Mouse (Mus musculus) spleen, adult 2 months (tissue): ENCODE data around the gene Ankrd63.

Experiments used
- CTCF ChIP-seq: fragments of 200-500 bp; IDR thresholded peaks from 2 replicates; pipeline ENCODE4 v1.5.1; 2011; ENCODE audit warnings: mild to moderate bottlenecking, inconsistent platforms; ENCODE audit not compliant: insufficient read depth, insufficient read length, insufficient replicate concordance; ENCODE audit errors: extremely low read depth
- POLR2A ChIP-seq: fragments of 200-500 bp; IDR thresholded peaks from 2 replicates; pipeline ENCODE4 v1.6.1; 2011; ENCODE audit warnings: low read depth, low read length, inconsistent platforms

- no peak for TF ChIP-seq POLR2A
- no peak for TF ChIP-seq CTCF
Measured at GRCm38 (mm10) chr2:118665616-118666015, 38.1 kb downstream of the Ankrd63 start.
